Mouse (Mus musculus) heart, adult 2 months (tissue): ENCODE data around the gene Nek8.

ENCODE experiments used
- CTCF ChIP-seq: fragments of 200-600 bp; IDR thresholded peaks from 2 replicates; pipeline ENCODE4 v1.8.1; 2022; ENCODE audit warnings: antibody characterized with exemption, mild to moderate bottlenecking, moderate library complexity
- POLR2A ChIP-seq: fragments of 200-500 bp; IDR thresholded peaks from 2 replicates; pipeline ENCODE4 v1.6.1; 2011; ENCODE audit warnings: mild to moderate bottlenecking, low read depth, low read length, control low read depth; ENCODE audit not compliant: insufficient read depth

DNA sequence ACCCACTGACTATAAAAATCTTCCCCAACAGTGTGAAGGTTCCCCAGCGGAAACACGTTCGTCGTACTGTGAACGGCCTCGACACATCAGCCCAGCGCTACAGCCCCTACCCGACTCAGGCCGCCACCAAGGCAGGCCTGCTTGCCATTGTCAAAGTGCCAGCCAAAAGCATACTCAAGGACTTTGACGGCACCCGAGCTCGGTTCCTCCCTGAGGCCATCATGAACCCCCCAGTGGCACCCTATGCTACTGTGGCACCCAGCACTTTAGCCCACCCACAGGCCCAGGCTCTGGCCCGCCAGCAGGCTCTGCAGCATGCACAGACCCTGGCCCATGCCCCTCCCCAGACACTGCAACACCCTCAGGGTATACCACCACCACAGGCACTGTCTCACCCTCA, 22.7 kb downstream of the Nek8 start:
- TF ChIP-seq CTCF (no peak), POLR2A (no peak)
